Mouse (Mus musculus) stomach, embryonic 15.5 days (tissue): ENCODE measurements around the gene Hspa13. TPM values are rescaled to one million over a fixed set of nuclear protein-coding genes. Genes with fewer than 3 reads are reported as not detected.

ENCODE experiments used
- ATAC-seq: fragments of 200-750 bp; cut with Nextera tagmentation; 2 replicates; pipeline ENCODE4 v1.8.0; 2017; ENCODE audit warnings: low read depth, moderate number of reproducible peaks, moderate TSS enrichment; ENCODE audit not compliant: insufficient read depth, low FRiP score
- H3K27ac ChIP-seq: fragments of 300-500 bp; sonication (generic); 2 replicates; pipeline ENCODE4 v1.5.1; 2015; ENCODE audit warnings: mild to moderate bottlenecking, inconsistent platforms
- H3K27me3 ChIP-seq: fragments of 300-500 bp; sonication (generic); replicated peaks from 2 replicates; pipeline ENCODE4 v1.6.1; 2015; ENCODE audit warnings: inconsistent platforms
- H3K36me3 ChIP-seq: fragments of 300-500 bp; sonication (generic); 2 replicates; pipeline ENCODE4 v1.6.1; 2015; ENCODE audit warnings: inconsistent platforms
- H3K4me1 ChIP-seq: fragments of 300-500 bp; sonication (generic); 2 replicates; pipeline ENCODE4 v1.6.1; 2015; ENCODE audit warnings: inconsistent platforms
- H3K4me2 ChIP-seq: fragments of 300-500 bp; sonication (generic); 2 replicates; pipeline ENCODE4 v1.6.1; 2015; ENCODE audit warnings: mild to moderate bottlenecking, inconsistent platforms
- H3K4me3 ChIP-seq: fragments of 300-500 bp; sonication (generic); replicated peaks from 2 replicates; pipeline ENCODE4 v1.5.1; 2015; ENCODE audit warnings: inconsistent platforms
- H3K9ac ChIP-seq: fragments of 300-500 bp; sonication (generic); 2 replicates; pipeline ENCODE4 v1.6.1; 2015; ENCODE audit warnings: inconsistent platforms
- H3K9me3 ChIP-seq: fragments of 300-500 bp; sonication (generic); 2 replicates; pipeline ENCODE4 v1.6.1; 2016; ENCODE audit warnings: inconsistent platforms
- WGBS: fragments of 180-500 bp; shearing (Covaris S2); methylation state at CpG from one replicate; pipeline ENCODE4 v1.1.7; 2015; 5-methylcytosine and 5-hydroxymethylcytosine counted together
- polyA plus RNA-seq: library from polyadenylated mRNA; unstranded; fragments of >200 nt; fragmentation: Nextera tagmentation; extraction: Ambion mirVana; gene quantifications from 2 replicates; pipeline ENCODE4 v1.2.1, GENCODE M21; 2015

Hspa13 gene
- 26.3 and 29.6 TPM in 2 replicates for polyA plus RNA-seq

- Histone ChIP-seq H3K27me3 (no peaks in the 10 kb centered on the region), H3K4me3 (peak within 1 kb of the TSS; percentile 81), H3K4me1 (no peaks in the 10 kb centered on the region), H3K27ac (peak within 1 kb of the TSS; percentile 53), H3K4me2 (peak within 1 kb of the TSS; percentile 71), H3K9me3 (no peaks in the 10 kb centered on the region), H3K36me3 (0 out of 2 replicates have a peak, but pooled peaks cover 7% of the 10 kb centered on the region), H3K9ac (peak within 1 kb of the TSS; percentile 40)
- ATAC-seq, result peak; percentile 99
- under 1% methylated on average over 51 of the region's 51 CpGs for WGBS
Measured at GRCm38 (mm10) chr16:75766388-75767249, at the start of gene Hspa13. TSS of gene Hspa13 (minus strand) at chr16:75767104.

- Histone ChIP-seq H3K9ac (no peak overlapping the region), H3K4me1 (no peaks in the 10 kb centered on the region), H3K27ac (no peak overlapping the region), H3K9me3 (no peaks in the 10 kb centered on the region), H3K4me3 (no peak overlapping the region), H3K27me3 (no peaks in the 10 kb centered on the region), H3K4me2 (no peak overlapping the region), H3K36me3 (no peaks in the 10 kb centered on the region)
- WGBS, result 40% methylated on average over 1 of the region's 1 CpGs
- no peak for ATAC-seq
Measured at GRCm38 (mm10) chr16:75779271-75779670, 12.4 kb upstream of the Hspa13 start.

- no peak overlapping the region for H3K4me2 ChIP-seq
- H3K9me3 ChIP-seq, result no peaks in the 10 kb centered on the region
- no peak overlapping the region for H3K4me3 ChIP-seq
- no peak for ATAC-seq
- no peaks in the 10 kb centered on the region for H3K4me1 ChIP-seq
- no peak overlapping the region for H3K27ac ChIP-seq
- 87% methylated on average over 10 of the region's 10 CpGs for WGBS
- no peaks in the 10 kb centered on the region for H3K36me3 ChIP-seq
- H3K27me3 ChIP-seq, result no peaks in the 10 kb centered on the region
- no peak overlapping the region for H3K9ac ChIP-seq
Measured at GRCm38 (mm10) chr16:75773222-75773621, 6.3 kb upstream of the Hspa13 start.

GRCm38 (mm10) chr16:75767250-75768002 is 522 bp upstream of the Hspa13 start:
- WGBS, result 14% methylated on average over 21 of the region's 21 CpGs
- H3K4me2 ChIP-seq, result peak overlapping the region; percentile 71
- ATAC-seq, result peak; percentile 64
- no peaks in the 10 kb centered on the region for H3K4me1 ChIP-seq
- H3K9me3 ChIP-seq, result no peaks in the 10 kb centered on the region
- 0 out of 2 replicates have a peak, but pooled peaks cover 7% of the 10 kb centered on the region for H3K36me3 ChIP-seq
- peak overlapping the region; percentile 5; the same call in 1 of the 2 replicates for H3K9ac ChIP-seq
- H3K27ac ChIP-seq, result peak overlapping the region; percentile 53
- no peaks in the 10 kb centered on the region for H3K27me3 ChIP-seq
- H3K4me3 ChIP-seq, result peak overlapping the region; percentile 81

- Histone ChIP-seq H3K9me3 (no peaks in the 10 kb centered on the region), H3K27ac (no peak overlapping the region), H3K4me1 (no peaks in the 10 kb centered on the region), H3K4me3 (no peak overlapping the region), H3K36me3 (0 out of 2 replicates have a peak, but pooled peaks cover 9% of the 10 kb centered on the region), H3K9ac (no peak overlapping the region), H3K27me3 (no peaks in the 10 kb centered on the region), H3K4me2 (no peak overlapping the region)
- ATAC-seq, result no peak
- WGBS, result 78% methylated on average over 1 of the region's 1 CpGs
Measured at GRCm38 (mm10) chr16:75752876-75753275, 14.0 kb downstream of the Hspa13 start.

GRCm38 (mm10) chr16:75750103-75750502 is 16.8 kb downstream of the Hspa13 start:
- no peak for ATAC-seq
- 65% methylated on average over 5 of the region's 5 CpGs for WGBS
- Histone ChIP-seq H3K27ac (no peak overlapping the region), H3K9me3 (no peaks in the 10 kb centered on the region), H3K9ac (no peak overlapping the region), H3K27me3 (no peaks in the 10 kb centered on the region), H3K36me3 (no peaks in the 10 kb centered on the region), H3K4me2 (no peak overlapping the region), H3K4me1 (no peaks in the 10 kb centered on the region), H3K4me3 (no peak overlapping the region)

GRCm38 (mm10) chr16:75748926-75749325 is 18.0 kb downstream of the Hspa13 start:
- no peak overlapping the region for H3K27ac ChIP-seq
- H3K4me3 ChIP-seq, result no peak overlapping the region
- no peaks in the 10 kb centered on the region for H3K4me1 ChIP-seq
- no peaks in the 10 kb centered on the region for H3K36me3 ChIP-seq
- 71% methylated on average over 1 of the region's 1 CpGs for WGBS
- no peak for ATAC-seq
- no peaks in the 10 kb centered on the region for H3K27me3 ChIP-seq
- no peak overlapping the region for H3K9ac ChIP-seq
- H3K4me2 ChIP-seq, result no peak overlapping the region
- H3K9me3 ChIP-seq, result no peaks in the 10 kb centered on the region

GRCm38 (mm10) chr16:75744014-75744413 is 22.9 kb downstream of the Hspa13 start:
- no peak overlapping the region for H3K27ac ChIP-seq
- 69% methylated on average over 3 of the region's 3 CpGs for WGBS

GRCm38 (mm10) chr16:75717405-75718173 is 49.3 kb downstream of the Hspa13 start:
- H3K9me3 ChIP-seq, result no peaks in the 10 kb centered on the region
- H3K27me3 ChIP-seq, result no peaks in the 10 kb centered on the region
- no peak overlapping the region for H3K27ac ChIP-seq
- H3K9ac ChIP-seq, result no peak overlapping the region
- peak; percentile 66; the same call in 1 of the 2 replicates for ATAC-seq
- H3K36me3 ChIP-seq, result no peaks in the 10 kb centered on the region
- no peak overlapping the region for H3K4me2 ChIP-seq
- no peak overlapping the region for H3K4me3 ChIP-seq
- 61% methylated on average over 2 of the region's 2 CpGs for WGBS
- H3K4me1 ChIP-seq, result no peaks in the 10 kb centered on the region

More at GRCm38 (mm10) chr16:75744014-75744413, 22.9 kb downstream of the Hspa13 start:
- H3K9ac ChIP-seq, result no peak overlapping the region
- no peaks in the 10 kb centered on the region for H3K9me3 ChIP-seq
- H3K4me3 ChIP-seq, result no peak overlapping the region
- no peaks in the 10 kb centered on the region for H3K36me3 ChIP-seq
- no peak overlapping the region for H3K4me2 ChIP-seq
- H3K27me3 ChIP-seq, result no peaks in the 10 kb centered on the region
- no peak for ATAC-seq
- no peaks in the 10 kb centered on the region for H3K4me1 ChIP-seq

- no peak for ATAC-seq
- H3K4me3 ChIP-seq, result no peak overlapping the region
- no peaks in the 10 kb centered on the region for H3K27me3 ChIP-seq
- no peaks in the 10 kb centered on the region for H3K4me1 ChIP-seq
- 11% methylated on average over 2 of the region's 2 CpGs for WGBS
- no peak overlapping the region for H3K4me2 ChIP-seq
- H3K27ac ChIP-seq, result no peak overlapping the region
- no peaks in the 10 kb centered on the region for H3K9me3 ChIP-seq
- no peaks in the 10 kb centered on the region for H3K36me3 ChIP-seq
- no peak overlapping the region for H3K9ac ChIP-seq
Measured at GRCm38 (mm10) chr16:75696176-75696575, 70.7 kb downstream of the Hspa13 start.
